Mouse (Mus musculus) midbrain, embryonic 12.5 days (tissue): Measurements from ENCODE around the gene Bpifa6. TPM values are rescaled to one million over a fixed set of nuclear protein-coding genes. Genes with fewer than 3 reads are reported as not detected.

Experiments
- ATAC-seq: fragments of 200-750 bp; cut with Nextera tagmentation; 2 replicates; pipeline ENCODE4 v1.8.0; 2017; ENCODE audit warnings: low read depth, moderate TSS enrichment, moderate library complexity; ENCODE audit not compliant: low FRiP score
- H3K27ac ChIP-seq: fragments of 300-500 bp; sonication (generic); replicated peaks from 2 replicates; pipeline ENCODE4 v1.5.1; 2016; ENCODE audit warnings: mild to moderate bottlenecking
- H3K27me3 ChIP-seq: fragments of 300-500 bp; sonication (generic); 2 replicates; pipeline ENCODE4 v1.6.1; 2016; ENCODE audit warnings: mild to moderate bottlenecking
- H3K36me3 ChIP-seq: fragments of 300-500 bp; sonication (generic); 2 replicates; pipeline ENCODE4 v1.6.1; 2016
- H3K4me1 ChIP-seq: fragments of 300-500 bp; sonication (generic); 2 replicates; pipeline ENCODE4 v1.6.1; 2016
- H3K4me2 ChIP-seq: fragments of 300-500 bp; sonication (generic); replicated peaks from 2 replicates; pipeline ENCODE4 v1.6.1; 2016; ENCODE audit warnings: mild to moderate bottlenecking, moderate library complexity
- H3K4me3 ChIP-seq: fragments of 300-500 bp; sonication (generic); 2 replicates; pipeline ENCODE4 v1.5.1; 2016; ENCODE audit warnings: mild to moderate bottlenecking
- H3K9ac ChIP-seq: fragments of 300-500 bp; sonication (generic); replicated peaks from 2 replicates; pipeline ENCODE4 v1.6.1; 2016; ENCODE audit warnings: mild to moderate bottlenecking, moderate library complexity
- H3K9me3 ChIP-seq: fragments of 300-500 bp; sonication (generic); 2 replicates; pipeline ENCODE4 v1.6.1; 2016; ENCODE audit warnings: mild to moderate bottlenecking
- WGBS: fragments of 180-500 bp; shearing (Covaris S2); methylation state at CpG from one replicate; pipeline ENCODE4 v1.1.7; 2016; 5-methylcytosine and 5-hydroxymethylcytosine counted together
- polyA plus RNA-seq: library from polyadenylated mRNA; unstranded; fragments of >200 nt; fragmentation: Nextera tagmentation; extraction: Ambion mirVana; gene quantifications from 2 replicates; pipeline ENCODE4 v1.2.1, GENCODE M21; 2016

The Bpifa6 gene
- polyA plus RNA-seq, 1 experiment from 2014 or later = not detected

GRCm38 (mm10) chr2:154044743-154045142 lies 70.0 kb downstream of the Bpifa6 start:
- WGBS = 82% methylated on average over 3 of the region's 3 CpGs
- no peak overlapping the region for H3K4me3 ChIP-seq
- H3K9me3 ChIP-seq = no peaks in the 10 kb centered on the region
- no peaks in the 10 kb centered on the region for H3K4me1 ChIP-seq
- H3K9ac ChIP-seq = no peak overlapping the region
- no peak overlapping the region for H3K4me2 ChIP-seq
- no peak overlapping the region for H3K27ac ChIP-seq
- no peaks in the 10 kb centered on the region for H3K36me3 ChIP-seq
- no peaks in the 10 kb centered on the region for H3K27me3 ChIP-seq
- ATAC-seq = no peak

Other genes with a start within 250 kb of the Bpifa6 start
- gene Mapre1, start 233.7 kb upstream of the Bpifa6 start, polyA plus RNA-seq = 362 and 384 TPM in 2 replicates
- 0.05 TPM in 1 of 2 replicates, not detected in the other for gene Efcab8, start 195.0 kb upstream of the Bpifa6 start, polyA plus RNA-seq
- gene Sun5, start 103.9 kb upstream of the Bpifa6 start, polyA plus RNA-seq = not detected in 2 replicates
- gene Bpifb2, start 99.9 kb upstream of the Bpifa6 start, polyA plus RNA-seq = not detected in 2 replicates
- not detected in 2 replicates for gene Bpifb6, start 74.6 kb upstream of the Bpifa6 start, polyA plus RNA-seq
- not detected in 2 replicates for gene Bpifb3, start 56.7 kb upstream of the Bpifa6 start, polyA plus RNA-seq
- not detected in 2 replicates for gene Bpifb4, start 36.7 kb upstream of the Bpifa6 start, polyA plus RNA-seq
- not detected in 2 replicates for gene Bpifa2, start 33.3 kb downstream of the Bpifa6 start, polyA plus RNA-seq
- not detected in 2 replicates for gene Bpifa3, start 155.4 kb downstream of the Bpifa6 start, polyA plus RNA-seq
- gene Bpifa1, start 167.9 kb downstream of the Bpifa6 start, polyA plus RNA-seq = not detected in 2 replicates
- gene Bpifa5, start 187.7 kb downstream of the Bpifa6 start, polyA plus RNA-seq = not detected in 2 replicates
- gene Bpifb1, start 215.9 kb downstream of the Bpifa6 start, polyA plus RNA-seq = not detected in 2 replicates
- 0.22 TPM in 1 of 2 replicates, not detected in the other for gene Bpifb5, start 248.8 kb downstream of the Bpifa6 start, polyA plus RNA-seq